Mouse (Mus musculus) midbrain, embryonic 13.5 days (tissue): Measurements from ENCODE around the gene Dab2ip. TPM values are rescaled to one million over a fixed set of nuclear protein-coding genes. Genes with fewer than 3 reads are reported as not detected.
A peak's percentile ranks its signal among the peaks of the same experiment; 100 is the strongest.

Experiments
- ATAC-seq: fragments of 200-750 bp; cut with Nextera tagmentation; 2 replicates; pipeline ENCODE4 v1.8.0; 2017; ENCODE audit warnings: mild to moderate bottlenecking, moderate TSS enrichment, moderate library complexity
- H3K27ac ChIP-seq: fragments of 300-500 bp; sonication (generic); 2 replicates; pipeline ENCODE4 v1.5.1; 2015; ENCODE audit warnings: inconsistent platforms, mild to moderate bottlenecking, moderate library complexity
- H3K27me3 ChIP-seq: fragments of 300-500 bp; sonication (generic); 2 replicates; pipeline ENCODE4 v1.6.1; 2015; ENCODE audit warnings: mild to moderate bottlenecking, inconsistent platforms
- H3K36me3 ChIP-seq: fragments of 300-500 bp; sonication (generic); 2 replicates; pipeline ENCODE4 v1.6.1; 2015; ENCODE audit warnings: mild to moderate bottlenecking, inconsistent platforms
- H3K4me1 ChIP-seq: fragments of 300-500 bp; sonication (generic); replicated peaks from 2 replicates; pipeline ENCODE4 v1.6.1; 2015; ENCODE audit warnings: inconsistent platforms
- H3K4me2 ChIP-seq: fragments of 300-500 bp; sonication (generic); replicated peaks from 2 replicates; pipeline ENCODE4 v1.6.1; 2015; ENCODE audit warnings: moderate library complexity, mild to moderate bottlenecking, inconsistent platforms
- H3K4me3 ChIP-seq: fragments of 300-500 bp; sonication (generic); replicated peaks from 2 replicates; pipeline ENCODE4 v1.5.1; 2015; ENCODE audit warnings: mild to moderate bottlenecking, inconsistent platforms
- H3K9ac ChIP-seq: fragments of 300-500 bp; sonication (generic); replicated peaks from 2 replicates; pipeline ENCODE4 v1.6.1; 2015; ENCODE audit warnings: mild to moderate bottlenecking, inconsistent platforms
- H3K9me3 ChIP-seq: fragments of 300-500 bp; sonication (generic); 2 replicates; pipeline ENCODE4 v1.6.1; 2016; ENCODE audit warnings: mild to moderate bottlenecking, inconsistent platforms
- WGBS: fragments of 180-500 bp; shearing (Covaris S2); methylation state at CpG from one replicate; pipeline ENCODE4 v1.1.7; 2015; 5-methylcytosine and 5-hydroxymethylcytosine counted together
- polyA plus RNA-seq: library from polyadenylated mRNA; unstranded; fragments of >200 nt; fragmentation: Nextera tagmentation; extraction: Ambion mirVana; gene quantifications from 2 replicates; pipeline ENCODE4 v1.2.1, GENCODE M21; 2015

Dab2ip gene
- polyA plus RNA-seq, 1 experiment from 2014 or later = 36.3 TPM

DNA sequence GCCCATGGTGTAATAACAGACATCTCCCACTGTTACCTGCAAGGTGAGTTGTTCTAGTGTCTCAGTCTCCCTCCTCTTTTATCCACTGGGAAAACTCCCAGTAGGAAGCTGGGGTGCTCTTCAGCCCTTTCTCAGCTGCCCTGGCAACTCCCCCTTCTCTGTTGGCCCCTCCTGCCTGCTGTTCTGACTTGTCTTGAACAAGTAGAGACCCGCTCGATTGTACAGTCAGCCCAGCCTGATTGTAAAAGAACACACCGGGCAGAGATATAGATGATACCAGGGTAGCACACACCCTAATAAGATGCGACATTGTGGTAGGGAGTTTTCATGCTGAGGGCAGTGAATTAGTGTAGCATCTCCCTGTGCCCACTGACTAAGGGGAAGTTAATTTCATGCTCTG lies 111.2 kb downstream of the Dab2ip start:
- WGBS = 54% methylated on average over 4 of the region's 4 CpGs
- H3K4me1 ChIP-seq = peaks cover 94% of the 10 kb centered on the region
- no peak overlapping the region for H3K27ac ChIP-seq
- no peaks in the 10 kb centered on the region for H3K27me3 ChIP-seq
- no peak for ATAC-seq
- H3K4me2 ChIP-seq = no peak overlapping the region
- no peaks in the 10 kb centered on the region for H3K9me3 ChIP-seq
- H3K36me3 ChIP-seq = 0 out of 2 replicates have a peak, but pooled peaks cover 4% of the 10 kb centered on the region
- H3K4me3 ChIP-seq = no peak overlapping the region
- H3K9ac ChIP-seq = no peak overlapping the region

DNA sequence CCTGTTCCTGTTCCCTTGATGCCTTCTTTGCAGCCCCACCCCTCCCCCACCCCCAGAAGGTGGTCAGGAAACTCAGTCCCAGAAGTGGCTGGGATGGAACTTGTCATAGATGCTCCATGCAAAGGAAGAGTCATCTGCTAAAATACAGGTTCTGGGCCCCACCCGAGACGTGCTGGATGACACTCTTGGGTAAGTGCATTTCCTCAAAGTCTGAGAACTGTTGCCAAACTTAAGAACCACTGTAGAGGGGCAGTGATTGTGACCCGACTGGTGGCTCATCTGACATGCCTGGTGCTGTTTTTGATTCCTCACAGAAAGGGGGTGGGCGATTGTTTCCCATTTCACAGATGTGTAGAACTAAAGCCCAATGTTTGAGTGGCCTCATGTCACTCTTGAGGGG lies 111.7 kb downstream of the Dab2ip start:
- no peak overlapping the region for H3K4me2 ChIP-seq
- 0 out of 2 replicates have a peak, but pooled peaks cover 4% of the 10 kb centered on the region for H3K36me3 ChIP-seq
- H3K27ac ChIP-seq = no peak overlapping the region
- no peak for ATAC-seq
- WGBS = 76% methylated on average over 4 of the region's 4 CpGs
- no peak overlapping the region for H3K9ac ChIP-seq
- H3K9me3 ChIP-seq = no peaks in the 10 kb centered on the region
- H3K4me1 ChIP-seq = peaks cover 94% of the 10 kb centered on the region
- no peak overlapping the region for H3K4me3 ChIP-seq
- H3K27me3 ChIP-seq = no peaks in the 10 kb centered on the region

DNA sequence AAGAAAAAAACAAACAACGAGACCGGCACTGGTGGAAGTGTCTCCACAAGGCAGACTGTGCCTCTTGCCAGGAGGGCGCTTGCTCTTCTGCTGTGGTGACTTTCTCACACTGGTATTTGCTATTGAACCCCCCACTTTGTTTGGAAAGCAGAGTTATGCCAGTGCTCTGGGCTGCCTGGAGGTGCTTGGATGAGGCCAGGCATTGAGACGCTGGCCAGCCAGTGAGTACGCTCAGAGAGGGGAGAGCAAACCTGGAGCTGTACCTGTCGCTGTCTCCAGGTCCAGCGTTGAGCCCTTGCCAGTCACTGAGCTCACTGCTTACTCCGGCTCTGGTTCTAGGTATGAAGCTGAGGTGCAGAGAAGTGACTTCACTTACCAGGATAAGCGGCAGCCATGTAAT lies 112.2 kb downstream of the Dab2ip start:
- Histone ChIP-seq H3K9me3 (no peaks in the 10 kb centered on the region), H3K27ac (no peak overlapping the region), H3K27me3 (no peaks in the 10 kb centered on the region), H3K4me1 (peaks cover 95% of the 10 kb centered on the region), H3K36me3 (0 out of 2 replicates have a peak, but pooled peaks cover 4% of the 10 kb centered on the region), H3K4me3 (no peak overlapping the region), H3K4me2 (no peak overlapping the region), H3K9ac (no peak overlapping the region)
- 91% methylated on average over 9 of the region's 9 CpGs for WGBS
- no peak for ATAC-seq

DNA sequence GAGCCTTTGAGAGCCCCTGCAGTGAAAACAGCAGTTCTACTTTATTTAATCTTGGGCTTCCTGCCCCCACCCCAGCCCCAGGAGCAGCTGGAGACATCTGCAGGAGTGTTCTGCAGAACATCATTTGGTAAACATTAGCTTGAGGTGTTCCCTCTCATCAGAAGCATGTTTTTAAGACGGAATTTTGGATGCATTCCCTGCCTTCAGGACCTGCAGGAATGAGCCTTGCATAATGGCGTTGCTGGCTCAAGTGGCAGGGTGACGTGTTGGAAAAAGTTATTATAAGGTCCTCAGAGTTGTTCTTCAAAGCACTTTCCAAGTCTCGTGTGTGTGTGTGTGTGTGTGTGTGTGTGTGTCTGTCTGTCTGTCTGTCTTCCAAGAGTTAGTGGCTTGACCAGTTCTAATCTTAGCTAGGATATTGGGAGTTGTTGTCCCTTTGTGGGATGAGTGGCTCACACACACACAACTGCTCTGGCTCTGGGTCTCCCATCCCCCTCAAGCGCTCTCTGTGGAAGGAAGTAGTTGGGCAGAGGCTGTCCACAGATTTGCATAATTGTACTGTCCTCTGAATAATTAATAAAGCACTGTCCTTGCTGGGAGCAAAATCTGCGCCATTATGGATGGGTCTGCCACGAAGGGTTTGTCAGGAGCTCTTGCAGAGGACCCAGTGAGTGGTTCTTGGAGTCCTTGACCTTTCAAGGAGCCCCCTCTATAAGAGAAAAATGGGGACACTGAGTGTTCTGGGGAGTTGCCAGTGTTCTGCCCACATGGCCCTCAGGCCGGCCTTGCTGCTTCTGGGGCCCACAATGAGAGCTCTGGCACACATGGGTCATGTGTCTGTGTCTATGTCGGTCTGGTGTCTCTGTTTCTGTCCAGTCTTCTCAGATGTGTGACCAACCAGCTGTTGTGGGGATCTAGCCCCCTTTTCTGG lies 114.2 kb downstream of the Dab2ip start:
- whole genome bisulfite sequencing = 71% methylated on average over 9 of the region's 9 CpGs
- peak; percentile 40; the same call in 1 of the 2 replicates for ATAC-seq
- no peaks in the 10 kb centered on the region for H3K27me3 ChIP-seq

DNA sequence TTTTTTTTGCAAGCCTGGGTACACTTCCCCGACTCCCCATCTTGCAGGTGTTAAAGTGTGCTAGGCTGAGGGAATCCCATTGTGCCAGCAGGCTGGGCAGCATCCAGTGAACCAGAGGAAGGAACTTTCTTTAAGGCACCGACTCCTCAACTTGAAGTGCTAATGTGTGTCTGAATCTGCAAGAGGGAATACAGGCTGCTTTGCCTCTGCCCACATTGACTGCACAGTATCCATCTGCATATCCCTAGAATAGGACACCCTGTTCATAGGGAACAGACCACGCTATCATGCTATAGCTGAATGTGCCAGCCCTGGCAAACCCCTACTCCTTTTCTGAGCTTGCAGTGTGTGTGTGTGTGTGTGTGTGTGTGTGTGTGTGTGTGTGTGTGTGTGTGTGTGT lies 115.1 kb downstream of the Dab2ip start:
- no peak overlapping the region for H3K4me2 ChIP-seq
- no peak for ATAC-seq

More for the DNA sequence above, 114.2 kb downstream of the Dab2ip start:
- Histone ChIP-seq H3K27ac (peak overlapping the region; percentile 49), H3K4me2 (no peak overlapping the region), H3K4me3 (no peak overlapping the region), H3K36me3 (0 out of 2 replicates have a peak, but pooled peaks cover 4% of the 10 kb centered on the region), H3K9ac (no peak overlapping the region), H3K9me3 (no peaks in the 10 kb centered on the region), H3K4me1 (peaks cover 98% of the 10 kb centered on the region)

DNA sequence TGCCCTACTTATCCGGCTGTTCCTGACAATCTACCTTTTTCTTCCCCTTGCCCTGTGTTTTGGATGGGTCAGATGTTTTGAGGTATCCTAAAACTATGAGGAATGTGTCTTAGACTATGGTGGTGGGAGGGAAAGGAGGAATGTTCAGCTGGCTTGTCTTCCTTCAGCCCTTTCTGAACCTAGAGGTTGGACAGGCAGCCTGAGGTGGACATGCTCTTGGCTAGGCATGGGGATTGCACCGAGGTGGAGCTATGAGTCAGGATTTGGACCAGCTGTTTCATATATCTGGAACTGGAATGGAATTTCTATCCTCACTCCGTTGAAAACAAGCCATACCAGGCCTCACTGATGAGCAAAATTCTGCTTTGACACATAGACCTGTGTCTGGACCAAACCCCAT lies 115.9 kb downstream of the Dab2ip start:
- Histone ChIP-seq H3K4me2 (no peak overlapping the region), H3K4me3 (no peak overlapping the region), H3K27me3 (no peaks in the 10 kb centered on the region), H3K36me3 (0 out of 2 replicates have a peak, but pooled peaks cover 4% of the 10 kb centered on the region), H3K4me1 (peaks cover 98% of the 10 kb centered on the region), H3K9me3 (no peaks in the 10 kb centered on the region), H3K27ac (no peak overlapping the region), H3K9ac (no peak overlapping the region)
- no peak for ATAC-seq
- WGBS = 90% methylated on average over 3 of the region's 3 CpGs

More for the DNA sequence above, 115.1 kb downstream of the Dab2ip start:
- peaks cover 98% of the 10 kb centered on the region for H3K4me1 ChIP-seq
- H3K9ac ChIP-seq = no peak overlapping the region
- 86% methylated on average over 3 of the region's 3 CpGs for WGBS
- H3K36me3 ChIP-seq = 0 out of 2 replicates have a peak, but pooled peaks cover 4% of the 10 kb centered on the region
- H3K4me3 ChIP-seq = no peak overlapping the region
- no peaks in the 10 kb centered on the region for H3K9me3 ChIP-seq
- 0 out of 2 replicates have a peak overlapping the region, but pooled peaks have one; percentile 49 for H3K27ac ChIP-seq
- H3K27me3 ChIP-seq = no peaks in the 10 kb centered on the region

DNA sequence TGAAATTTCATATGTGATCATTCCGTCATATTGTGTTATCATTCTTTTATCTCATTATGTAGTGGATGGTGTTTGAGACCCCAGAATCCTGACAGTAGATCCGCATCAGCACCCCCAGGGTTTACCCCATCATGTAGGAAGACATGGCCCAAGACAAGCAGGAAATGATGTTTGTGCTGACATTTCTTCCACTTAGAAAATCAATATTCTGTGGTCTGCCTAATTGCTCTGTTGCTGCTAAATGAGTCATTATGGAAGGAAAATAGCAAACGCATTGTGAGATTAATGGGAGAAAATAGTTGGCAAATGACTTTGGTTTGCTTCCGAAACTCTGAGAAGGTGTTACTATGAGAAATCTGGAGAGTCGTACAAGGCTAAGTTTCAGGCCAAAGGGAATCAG lies 116.4 kb downstream of the Dab2ip start:
- no peak for ATAC-seq
- Histone ChIP-seq H3K36me3 (0 out of 2 replicates have a peak, but pooled peaks cover 4% of the 10 kb centered on the region), H3K9me3 (no peaks in the 10 kb centered on the region), H3K4me1 (peaks cover 98% of the 10 kb centered on the region), H3K4me2 (no peak overlapping the region), H3K9ac (no peak overlapping the region), H3K27me3 (no peaks in the 10 kb centered on the region), H3K27ac (no peak overlapping the region), H3K4me3 (no peak overlapping the region)
- WGBS = 94% methylated on average over 5 of the region's 5 CpGs

DNA sequence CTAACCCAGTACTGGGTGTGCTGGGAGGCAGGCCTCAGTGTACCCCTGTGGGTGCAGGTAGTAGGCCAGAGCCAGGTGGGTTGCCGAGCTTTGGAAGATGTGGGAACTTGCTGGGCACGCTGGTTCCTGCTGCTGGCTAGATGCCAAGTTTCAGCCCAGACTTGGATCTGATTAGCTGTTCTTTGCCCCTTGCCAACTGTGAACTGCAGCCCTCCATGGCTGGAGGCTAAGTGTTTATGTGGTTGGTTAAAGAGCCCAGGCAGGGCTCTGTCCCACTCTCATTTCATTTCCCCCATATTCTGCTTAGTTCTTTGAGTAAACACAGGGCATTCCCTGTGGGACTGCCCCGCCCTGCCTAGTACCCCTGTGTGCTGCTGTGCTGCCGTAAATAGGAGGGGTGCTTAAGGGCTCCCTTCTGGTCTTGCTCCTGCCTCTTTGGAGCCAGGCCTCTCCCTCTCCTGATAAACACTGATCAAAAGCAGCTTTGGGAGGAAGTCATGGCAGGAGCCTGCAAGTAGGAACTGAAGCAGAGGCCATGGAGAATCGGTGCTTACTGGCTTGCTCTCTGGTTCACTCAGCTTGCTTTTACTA lies 118.1 kb downstream of the Dab2ip start:
- H3K4me1 ChIP-seq = peaks cover 98% of the 10 kb centered on the region
- WGBS = 50% methylated on average over 5 of the region's 5 CpGs

DNA sequence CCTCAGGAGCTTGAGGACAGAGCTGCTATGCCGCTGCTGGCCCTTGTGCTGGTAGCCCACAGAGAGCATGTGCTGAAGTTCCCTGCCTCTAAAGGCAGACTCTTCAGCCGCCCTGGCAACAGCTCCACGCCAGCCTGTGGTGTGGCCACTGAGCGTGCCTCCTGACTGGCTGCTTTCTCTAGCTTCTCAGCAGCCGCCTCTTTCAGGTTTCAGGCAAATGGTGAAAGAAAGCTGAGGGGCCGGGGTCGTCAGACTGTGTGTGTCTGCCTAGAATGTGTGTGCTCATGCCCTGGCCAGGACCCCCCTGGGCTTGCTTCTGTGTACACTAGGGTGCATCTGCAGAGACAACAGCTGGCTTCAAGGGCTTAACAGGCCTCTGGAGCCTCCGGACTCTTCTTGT lies 119.8 kb downstream of the Dab2ip start:
- WGBS = 7% methylated on average over 8 of the region's 8 CpGs
- Histone ChIP-seq H3K9ac (peak overlapping the region; percentile 42; the same call in 1 of the 2 replicates), H3K27ac (peak overlapping the region; percentile 78), H3K36me3 (no peaks in the 10 kb centered on the region), H3K4me2 (peak overlapping the region; percentile 1; the same call in 1 of the 2 replicates), H3K4me3 (no peak overlapping the region), H3K9me3 (no peaks in the 10 kb centered on the region), H3K27me3 (no peaks in the 10 kb centered on the region), H3K4me1 (peaks cover 94% of the 10 kb centered on the region)
- peak; percentile 79 for ATAC-seq

More for the DNA sequence above, 118.1 kb downstream of the Dab2ip start:
- Histone ChIP-seq H3K27ac (peak overlapping the region; percentile 36), H3K27me3 (no peaks in the 10 kb centered on the region), H3K9me3 (no peaks in the 10 kb centered on the region), H3K36me3 (no peaks in the 10 kb centered on the region), H3K9ac (peak overlapping the region; percentile 26; the same call in 1 of the 2 replicates), H3K4me3 (no peak overlapping the region), H3K4me2 (no peak overlapping the region)
- ATAC-seq = no peak

DNA sequence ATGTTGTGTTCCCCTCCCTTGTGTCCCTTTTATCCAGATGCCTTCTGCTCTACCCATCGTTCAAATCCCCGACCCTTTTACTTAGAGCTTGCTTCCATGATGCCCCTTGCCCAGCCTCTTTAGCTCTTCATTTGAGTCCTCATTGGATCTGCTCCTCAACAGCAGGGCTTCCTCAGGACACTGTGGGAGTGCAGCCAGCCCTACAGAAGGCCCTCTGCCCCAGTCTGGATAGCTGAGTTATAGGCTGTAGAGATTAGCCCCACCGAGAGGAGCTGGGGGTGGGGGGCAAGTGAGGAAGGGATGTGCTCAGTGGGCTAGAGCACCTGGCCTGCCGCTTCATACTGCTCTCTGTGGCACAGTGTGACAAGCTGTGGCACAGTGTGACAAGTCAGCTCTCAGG lies 120.4 kb downstream of the Dab2ip start:
- no peak overlapping the region for H3K4me3 ChIP-seq
- WGBS = 32% methylated on average over 4 of the region's 4 CpGs
- H3K9me3 ChIP-seq = no peaks in the 10 kb centered on the region
- peak overlapping the region; percentile 1; the same call in 1 of the 2 replicates for H3K4me2 ChIP-seq
- no peaks in the 10 kb centered on the region for H3K27me3 ChIP-seq
- H3K27ac ChIP-seq = peak overlapping the region; percentile 78
- peak; percentile 6; the same call in 1 of the 2 replicates for ATAC-seq
- peak overlapping the region; percentile 42; the same call in 1 of the 2 replicates for H3K9ac ChIP-seq
- no peaks in the 10 kb centered on the region for H3K36me3 ChIP-seq
- peaks cover 94% of the 10 kb centered on the region for H3K4me1 ChIP-seq

DNA sequence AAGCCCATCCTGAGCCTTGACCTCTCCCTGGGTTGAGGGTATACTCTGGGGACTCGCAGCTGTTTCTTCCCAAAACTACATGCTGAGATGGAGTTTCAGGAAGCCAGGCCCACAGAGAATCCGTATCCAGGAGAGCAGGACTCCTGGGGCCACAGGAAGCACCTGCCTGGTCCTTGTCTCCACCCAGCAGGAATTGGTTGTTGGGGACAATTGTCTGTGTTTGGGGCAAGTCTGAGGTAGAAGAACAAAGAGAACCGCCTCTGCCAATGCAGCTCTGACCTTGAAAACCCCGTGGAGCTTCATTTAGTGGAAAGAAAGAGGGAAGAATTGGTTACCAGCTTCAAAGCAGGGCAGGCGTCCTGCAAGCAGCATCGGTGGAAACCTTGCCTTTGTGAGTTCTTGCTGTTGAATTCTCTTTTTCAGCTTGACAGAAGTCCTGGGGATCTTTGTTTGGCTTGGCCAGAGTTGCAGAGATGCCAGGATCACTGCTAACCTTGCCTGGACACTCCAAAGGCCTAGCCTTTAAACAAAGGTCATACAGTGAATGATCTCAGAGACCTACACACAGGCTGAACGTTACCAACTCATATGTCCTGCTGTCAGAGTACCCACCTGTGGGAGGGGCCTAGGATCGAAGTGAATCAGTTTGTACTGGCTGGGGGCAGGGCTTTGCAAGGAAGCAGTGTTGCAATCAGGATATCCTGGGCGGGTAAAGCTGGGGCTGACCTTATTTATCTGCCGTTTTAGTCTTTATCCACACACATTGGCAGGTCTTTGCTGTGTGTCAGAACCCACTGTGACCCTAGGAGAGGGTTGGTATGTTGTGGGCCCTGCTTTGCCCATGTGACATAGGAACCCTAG lies 122.0 kb downstream of the Dab2ip start:
- Histone ChIP-seq H3K4me2 (no peak overlapping the region), H3K4me3 (no peak overlapping the region), H3K9ac (no peak overlapping the region), H3K27me3 (no peaks in the 10 kb centered on the region), H3K27ac (peak overlapping the region; percentile 19; the same call in 1 of the 2 replicates), H3K36me3 (no peaks in the 10 kb centered on the region), H3K4me1 (peaks cover 95% of the 10 kb centered on the region), H3K9me3 (no peaks in the 10 kb centered on the region)
- ATAC-seq = no peak
- 28% methylated on average over 10 of the region's 10 CpGs for WGBS
